Mouse (Mus musculus): ENCODE results near the gene Rnf43. TPM values are rescaled to one million over a fixed set of nuclear protein-coding genes. Genes with fewer than 3 reads are reported as not detected.

Gene Rnf43
- polyA plus RNA-seq, 1 experiment from 2014 or later, result 1.5 TPM

- WGBS, result 93% methylated on average over 4 of the region's 4 CpGs
- H3K9me3 ChIP-seq (ENCODE audit: control insufficient read depth, low read length), result no peaks in the 10 kb centered on the region
- DNase-seq (ENCODE audit: low spot score) (no peak), ATAC-seq (replicated peaks; ENCODE audit: low FRiP score) (no peak)
- H3K9ac ChIP-seq (ENCODE audit: low read length), result no peak overlapping the region
- peaks cover 11% of the 10 kb centered on the region for H3K27me3 ChIP-seq (ENCODE audit: control insufficient read depth, insufficient read depth, low read length)
- peaks cover 7% of the 10 kb centered on the region; the same call in 1 of the 2 replicates for H3K4me1 ChIP-seq (replicated peaks; ENCODE audit: control insufficient read depth, insufficient read depth, low read length)
- H3K27ac ChIP-seq (ENCODE audit: low read depth, low read length), result no peak overlapping the region
- H3K36me3 ChIP-seq (ENCODE audit: control insufficient read depth, insufficient read depth, low read length), result no peaks in the 10 kb centered on the region
- H3K4me2 ChIP-seq (ENCODE audit: low read depth, low read length, severe bottlenecking), result no peak overlapping the region
- H3K4me3 ChIP-seq (ENCODE audit: low read depth, low read length), result no peak overlapping the region
These were observed 106.2 kb downstream of the Rnf43 start for GRCm38 (mm10) chr11:87768745-87769144.

DNA sequence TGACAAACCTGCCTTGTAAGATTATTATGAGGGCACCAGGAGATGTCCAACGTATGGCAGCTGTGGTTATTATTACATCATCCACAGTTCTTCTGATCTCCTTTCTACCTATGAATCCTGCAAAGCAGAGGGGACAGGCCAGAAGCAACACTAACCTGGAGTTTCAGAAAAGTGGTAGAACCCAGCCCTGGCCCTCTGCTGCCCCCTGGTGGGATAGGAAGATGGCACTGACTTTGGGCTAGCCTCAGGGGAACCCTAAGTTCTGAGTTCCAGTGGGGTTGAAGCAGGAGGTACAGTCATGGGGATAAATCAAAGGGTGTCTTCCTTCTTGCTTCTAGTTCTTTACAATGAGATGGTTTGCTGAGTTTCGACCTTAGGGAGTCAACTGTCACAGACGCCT, 108.5 kb downstream of the Rnf43 start:
- Histone ChIP-seq H3K27ac (ENCODE audit: low read depth, low read length) (no peak overlapping the region), H3K4me2 (ENCODE audit: low read depth, low read length, severe bottlenecking) (no peak overlapping the region), H3K4me3 (ENCODE audit: low read depth, low read length) (no peak overlapping the region), H3K9ac (ENCODE audit: low read length) (no peak overlapping the region), H3K27me3 (ENCODE audit: control insufficient read depth, insufficient read depth, low read length) (peaks cover 1% of the 10 kb centered on the region; the same call in 1 of the 2 replicates), H3K36me3 (ENCODE audit: control insufficient read depth, insufficient read depth, low read length) (no peaks in the 10 kb centered on the region), H3K9me3 (ENCODE audit: control insufficient read depth, low read length) (no peaks in the 10 kb centered on the region), H3K4me1 (replicated peaks; ENCODE audit: control insufficient read depth, insufficient read depth, low read length) (no peaks in the 10 kb centered on the region)
- ATAC-seq (replicated peaks; ENCODE audit: low FRiP score), result no peak
- DNase-seq (ENCODE audit: low spot score), result peak; percentile 80
- 66% methylated on average over 3 of the region's 3 CpGs for WGBS

DNA sequence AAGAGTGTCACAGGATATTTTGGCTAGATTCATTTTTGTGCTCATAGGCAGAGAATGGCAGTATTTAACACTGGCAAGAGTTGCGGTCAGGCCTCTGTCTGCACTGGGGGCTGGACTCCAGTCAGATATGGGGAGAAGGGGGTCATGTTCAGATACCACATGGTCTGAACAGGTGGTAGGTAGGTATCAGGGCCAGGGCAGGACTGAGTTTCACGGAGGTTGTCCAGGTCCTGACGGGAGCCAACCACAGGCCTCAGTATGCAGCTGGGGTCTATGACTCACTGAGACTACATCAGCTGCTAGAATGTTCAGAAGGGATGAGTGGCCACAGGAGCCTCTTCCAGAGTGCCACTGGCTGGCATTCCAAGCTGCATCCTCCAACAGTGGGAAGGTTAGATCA, 109.8 kb downstream of the Rnf43 start:
- no peaks in the 10 kb centered on the region for H3K36me3 ChIP-seq (ENCODE audit: control insufficient read depth, insufficient read depth, low read length)
- no peak overlapping the region for H3K4me2 ChIP-seq (ENCODE audit: low read depth, low read length, severe bottlenecking)
- ATAC-seq (replicated peaks; ENCODE audit: low FRiP score) (no peak), DNase-seq (ENCODE audit: low spot score) (no peak)
- no peaks in the 10 kb centered on the region for H3K27me3 ChIP-seq (ENCODE audit: control insufficient read depth, insufficient read depth, low read length)
- no peak overlapping the region for H3K27ac ChIP-seq (ENCODE audit: low read depth, low read length)
- H3K9ac ChIP-seq (ENCODE audit: low read length), result no peak overlapping the region
- H3K4me1 ChIP-seq (replicated peaks; ENCODE audit: control insufficient read depth, insufficient read depth, low read length), result no peaks in the 10 kb centered on the region
- H3K9me3 ChIP-seq (ENCODE audit: control insufficient read depth, low read length), result no peaks in the 10 kb centered on the region
- H3K4me3 ChIP-seq (ENCODE audit: low read depth, low read length), result no peak overlapping the region
- 93% methylated on average over 3 of the region's 3 CpGs for WGBS

DNA sequence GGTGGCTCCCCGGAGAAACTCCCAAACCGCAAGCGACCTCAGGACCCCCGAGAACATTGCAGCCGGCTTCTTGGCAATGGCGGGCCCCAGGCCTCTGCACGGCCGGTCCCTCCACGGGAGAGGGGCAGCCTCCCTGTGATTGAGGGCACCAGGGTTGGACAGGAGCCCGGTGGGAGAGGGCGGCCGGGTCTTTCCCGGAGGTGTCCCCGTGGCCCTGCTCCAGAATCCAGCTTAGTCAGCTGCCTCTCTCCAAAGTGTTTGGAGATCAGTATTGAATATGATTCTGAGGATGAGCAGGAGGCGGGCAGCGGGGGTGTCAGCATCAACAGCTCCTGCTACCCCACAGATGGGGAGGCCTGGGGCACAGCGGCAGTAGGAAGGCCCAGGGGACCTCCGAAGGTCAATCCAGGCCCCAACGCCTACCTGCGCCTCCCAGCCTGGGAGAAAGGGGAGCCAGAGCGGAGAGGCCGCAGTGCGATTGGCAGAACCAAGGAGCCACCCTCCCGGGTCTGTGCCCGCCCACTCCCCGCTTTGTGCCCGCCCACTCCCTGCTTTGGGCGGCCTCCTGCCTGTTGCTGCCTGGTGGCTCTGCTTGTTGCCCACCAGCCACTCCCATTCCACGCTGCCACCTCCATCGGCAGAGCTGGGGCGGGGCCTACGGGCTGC, 115.7 kb downstream of the Rnf43 start:
- peaks cover 5% of the 10 kb centered on the region; the same call in 1 of the 2 replicates for H3K4me1 ChIP-seq (replicated peaks; ENCODE audit: control insufficient read depth, insufficient read depth, low read length)
- no peaks in the 10 kb centered on the region for H3K9me3 ChIP-seq (ENCODE audit: control insufficient read depth, low read length)
- no peaks in the 10 kb centered on the region for H3K36me3 ChIP-seq (ENCODE audit: control insufficient read depth, insufficient read depth, low read length)
- peak overlapping the region; percentile 30 for H3K4me3 ChIP-seq (ENCODE audit: low read depth, low read length)
- ATAC-seq (replicated peaks; ENCODE audit: low FRiP score), result peak; percentile 83
- DNase-seq (ENCODE audit: low spot score), result peak; percentile 87
- H3K27me3 ChIP-seq (ENCODE audit: control insufficient read depth, insufficient read depth, low read length), result peaks cover 2% of the 10 kb centered on the region; the same call in 1 of the 2 replicates
- 9% methylated on average over 29 of the region's 32 CpGs for WGBS
- no peak overlapping the region for H3K27ac ChIP-seq (ENCODE audit: low read depth, low read length)
- peak overlapping the region; percentile 55; the same call in 1 of the 2 replicates for H3K9ac ChIP-seq (ENCODE audit: low read length)
- H3K4me2 ChIP-seq (ENCODE audit: low read depth, low read length, severe bottlenecking), result peak overlapping the region; percentile 68

GRCm38 (mm10) chr11:87778915-87779314, 116.4 kb downstream of the Rnf43 start:
- H3K4me2 ChIP-seq (ENCODE audit: low read depth, low read length, severe bottlenecking), result peak overlapping the region; percentile 68
- 0 out of 2 replicates have a peak overlapping the region, but pooled peaks have one; percentile 55 for H3K9ac ChIP-seq (ENCODE audit: low read length)
- no peaks in the 10 kb centered on the region for H3K36me3 ChIP-seq (ENCODE audit: control insufficient read depth, insufficient read depth, low read length)
- peak; percentile 64 for ATAC-seq (replicated peaks; ENCODE audit: low FRiP score)
- WGBS, result 40% methylated on average over 12 of the region's 12 CpGs
- peaks cover 2% of the 10 kb centered on the region; the same call in 1 of the 2 replicates for H3K27me3 ChIP-seq (ENCODE audit: control insufficient read depth, insufficient read depth, low read length)
- peaks cover 5% of the 10 kb centered on the region; the same call in 1 of the 2 replicates for H3K4me1 ChIP-seq (replicated peaks; ENCODE audit: control insufficient read depth, insufficient read depth, low read length)
- no peak for DNase-seq (ENCODE audit: low spot score)
- no peak overlapping the region for H3K27ac ChIP-seq (ENCODE audit: low read depth, low read length)
- H3K4me3 ChIP-seq (ENCODE audit: low read depth, low read length), result no peak overlapping the region
- no peaks in the 10 kb centered on the region for H3K9me3 ChIP-seq (ENCODE audit: control insufficient read depth, low read length)

DNA sequence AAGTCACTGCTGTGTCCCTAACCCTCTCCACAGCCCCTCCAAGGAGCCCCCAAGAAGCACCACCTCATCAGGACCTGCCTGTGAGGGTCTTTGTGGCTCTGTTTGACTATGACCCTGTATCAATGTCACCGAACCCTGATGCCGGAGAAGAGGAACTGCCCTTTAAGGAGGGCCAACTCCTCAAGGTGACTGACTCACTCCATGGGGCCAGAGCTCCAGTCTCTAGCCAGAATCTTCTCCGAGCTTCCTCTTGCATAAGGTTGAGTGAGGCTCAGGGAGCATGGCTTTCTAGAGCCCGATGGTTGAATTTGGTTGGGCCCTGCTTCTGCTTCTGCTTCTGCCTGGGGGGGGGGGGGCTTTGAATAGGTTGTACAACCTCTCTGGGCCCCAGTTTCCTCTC, 116.9 kb downstream of the Rnf43 start:
- Histone ChIP-seq H3K9ac (ENCODE audit: low read length) (no peak overlapping the region), H3K4me2 (ENCODE audit: low read depth, low read length, severe bottlenecking) (no peak overlapping the region; the same call in 1 of the 2 replicates), H3K27me3 (ENCODE audit: control insufficient read depth, insufficient read depth, low read length) (peaks cover 2% of the 10 kb centered on the region; the same call in 1 of the 2 replicates), H3K4me1 (replicated peaks; ENCODE audit: control insufficient read depth, insufficient read depth, low read length) (peaks cover 5% of the 10 kb centered on the region; the same call in 1 of the 2 replicates), H3K9me3 (ENCODE audit: control insufficient read depth, low read length) (no peaks in the 10 kb centered on the region), H3K4me3 (ENCODE audit: low read depth, low read length) (no peak overlapping the region), H3K36me3 (ENCODE audit: control insufficient read depth, insufficient read depth, low read length) (no peaks in the 10 kb centered on the region), H3K27ac (ENCODE audit: low read depth, low read length) (no peak overlapping the region)
- WGBS, result 81% methylated on average over 4 of the region's 4 CpGs
- DNase-seq (ENCODE audit: low spot score) (no peak), ATAC-seq (replicated peaks; ENCODE audit: low FRiP score) (no peak)

DNA sequence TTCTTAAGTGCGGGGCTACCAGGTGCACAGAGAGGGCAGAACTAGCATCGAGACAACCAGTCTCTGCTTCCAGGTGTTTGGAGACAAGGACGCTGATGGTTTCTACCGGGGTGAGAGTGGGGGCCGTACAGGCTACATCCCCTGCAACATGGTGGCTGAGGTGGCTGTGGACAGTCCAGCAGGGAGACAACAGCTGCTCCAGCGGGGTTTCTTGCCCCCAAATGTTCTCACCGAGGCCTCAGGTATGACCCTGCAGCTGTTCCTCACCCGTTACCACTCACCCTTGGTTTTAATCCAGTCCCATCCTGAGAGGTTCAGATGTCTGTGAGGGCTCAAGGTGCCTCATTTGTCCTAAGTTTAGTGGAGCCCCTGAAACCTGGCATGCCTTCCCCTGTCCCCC, 117.6 kb downstream of the Rnf43 start:
- Histone ChIP-seq H3K27me3 (ENCODE audit: control insufficient read depth, insufficient read depth, low read length) (peaks cover 2% of the 10 kb centered on the region; the same call in 1 of the 2 replicates), H3K27ac (ENCODE audit: low read depth, low read length) (no peak overlapping the region), H3K4me2 (ENCODE audit: low read depth, low read length, severe bottlenecking) (no peak overlapping the region), H3K9ac (ENCODE audit: low read length) (no peak overlapping the region), H3K4me1 (replicated peaks; ENCODE audit: control insufficient read depth, insufficient read depth, low read length) (peaks cover 5% of the 10 kb centered on the region; the same call in 1 of the 2 replicates), H3K9me3 (ENCODE audit: control insufficient read depth, low read length) (no peaks in the 10 kb centered on the region), H3K36me3 (ENCODE audit: control insufficient read depth, insufficient read depth, low read length) (no peaks in the 10 kb centered on the region), H3K4me3 (ENCODE audit: low read depth, low read length) (no peak overlapping the region)
- ATAC-seq (replicated peaks; ENCODE audit: low FRiP score) (no peak), DNase-seq (ENCODE audit: low spot score) (no peak)
- WGBS, result 86% methylated on average over 8 of the region's 8 CpGs

All from forebrain, embryonic 11.5 days (tissue).